Mouse (Mus musculus): ENCODE measurements around the gene Slc16a14.

GRCm38 (mm10) chr1:84882066-84882532 lies 52.8 kb downstream of the Slc16a14 start:
- no peak for TF ChIP-seq CTCF (IDR thresholded peaks at IDR 0.05; ENCODE audit: borderline replicate concordance, insufficient read depth, low read length)
- TF ChIP-seq POLR2A (IDR thresholded peaks at IDR 0.05; ENCODE audit: low read depth, low read length), result no peak

All from embryonic fibroblast, embryonic 13.5 days (primary cell).